Mouse (Mus musculus) erythroid progenitor cell, adult 5-6 weeks (primary cell): ENCODE measurements around the gene Dcpp1. TPM values are rescaled to one million over a fixed set of nuclear protein-coding genes. Genes with fewer than 3 reads are reported as not detected.

Source experiments
- ATAC-seq: replicated peaks from 2 replicates; pipeline ENCODE4 v1.8.0; 2016; ENCODE audit warnings: moderate number of reproducible peaks, mild to moderate bottlenecking, moderate TSS enrichment, inconsistent platforms; ENCODE audit not compliant: poor library complexity, low FRiP score, severe bottlenecking
- total RNA-seq, 2 experiments: library from RNA; stranded (forward) in 1 of 2; stranded (reverse) in 1 of 2; fragments of 150-400 nt in 1 of 2; fragments of 186-747, 209-891 nt in 1 of 2; gene quantifications; 2 replicates each; pipeline versions ENCODE4 v1.2.3 to v1.2.4; 2015 to 2017; ENCODE audit warnings: low replicate concordance in 2 of 2

Dcpp1 gene
- total RNA-seq, 2 experiments from 2014 or later = not detected

DNA sequence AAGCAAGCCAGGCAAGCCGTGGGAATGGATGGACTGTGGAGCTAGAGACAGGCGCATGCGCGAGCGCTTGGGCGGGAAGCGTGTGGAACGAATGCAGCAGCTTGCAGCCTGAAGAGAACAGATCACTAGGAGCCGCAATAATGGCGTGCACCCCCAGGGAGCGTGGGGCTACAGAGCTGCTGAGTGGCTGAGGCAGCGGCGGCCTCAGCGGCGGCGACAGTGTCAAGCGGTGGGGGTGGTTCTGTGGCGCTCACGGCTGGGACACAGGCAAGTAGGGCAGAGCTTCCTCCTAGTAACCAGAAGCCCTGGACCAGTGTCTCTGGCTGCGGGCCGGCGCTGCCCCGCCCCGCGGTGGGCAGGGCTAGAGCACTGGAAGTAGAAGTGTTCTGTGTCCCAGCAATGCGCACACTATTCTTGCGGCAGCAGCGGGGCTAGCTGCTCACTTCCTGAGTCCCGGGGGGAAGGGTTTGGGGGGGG lies 43.9 kb downstream of the Dcpp1 start:
- peak; percentile 86 for ATAC-seq

DNA sequence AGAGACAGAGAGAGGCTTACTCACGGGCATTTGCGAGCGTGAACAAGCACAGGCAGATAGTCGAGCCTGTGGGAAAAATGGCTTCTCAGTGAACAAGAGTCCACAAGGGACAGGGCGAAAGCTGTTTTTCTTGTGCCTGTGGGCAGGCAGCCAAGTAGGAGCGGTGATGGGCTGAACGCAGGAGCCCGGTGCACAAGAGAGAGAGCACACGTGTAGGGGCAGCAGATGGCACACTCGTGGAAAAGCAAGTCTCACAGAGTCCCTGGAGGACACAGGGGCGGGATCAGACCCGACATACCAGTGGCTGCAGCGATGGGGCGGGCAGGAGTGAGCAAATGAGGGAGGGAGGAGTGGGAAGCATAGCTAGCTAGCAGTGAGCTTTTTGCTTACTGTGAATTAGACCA lies 44.4 kb downstream of the Dcpp1 start:
- 0 out of 2 replicates have a peak, but pooled peaks have one; percentile 21 for ATAC-seq

DNA sequence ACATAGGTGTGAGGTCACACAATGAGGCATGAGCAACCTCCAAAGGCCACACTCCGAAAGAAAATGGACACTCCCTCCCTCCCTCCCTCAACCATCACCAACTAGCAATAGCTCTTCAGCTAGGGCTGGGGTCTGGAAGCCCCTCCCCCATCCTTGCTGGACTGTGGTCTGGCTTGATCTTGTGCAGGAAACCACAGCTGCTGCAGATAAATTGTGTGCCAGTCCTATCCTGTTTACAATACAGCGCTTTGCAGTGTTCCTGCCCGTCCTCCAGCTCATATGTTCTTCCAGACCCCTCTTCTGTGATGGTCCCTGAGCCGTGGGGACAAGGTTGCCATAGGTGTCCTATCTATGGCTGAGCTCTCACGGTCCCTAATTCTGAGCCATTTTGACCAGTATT lies 50.5 kb downstream of the Dcpp1 start:
- no peak for ATAC-seq

Other genes with a start within 250 kb of the Dcpp1 start
- 4.6 and 7.9 TPM in 2 replicates for gene Mmp25, start 235.6 kb upstream of the Dcpp1 start, total RNA-seq (2015; ENCODE audit: low replicate concordance)
- gene Mmp25, start 235.6 kb upstream of the Dcpp1 start, total RNA-seq (2017; ENCODE audit: low replicate concordance) = 1.3 and 1.5 TPM in 2 replicates
- gene Bicdl2, start 220.4 kb upstream of the Dcpp1 start, total RNA-seq (2015; ENCODE audit: low replicate concordance) = not detected in 2 replicates
- gene Bicdl2, start 220.4 kb upstream of the Dcpp1 start, total RNA-seq (2017; ENCODE audit: low replicate concordance) = not detected in 2 replicates
- gene Hcfc1r1, start 207.3 kb upstream of the Dcpp1 start, total RNA-seq (2015; ENCODE audit: low replicate concordance) = 6.3 and 15.9 TPM in 2 replicates
- 8.6 and 11.0 TPM in 2 replicates for gene Hcfc1r1, start 207.3 kb upstream of the Dcpp1 start, total RNA-seq (2017; ENCODE audit: low replicate concordance)
- 11.3 and 11.9 TPM in 2 replicates for gene Thoc6, start 207.0 kb upstream of the Dcpp1 start, total RNA-seq (2015; ENCODE audit: low replicate concordance)
- gene Thoc6, start 207.0 kb upstream of the Dcpp1 start, total RNA-seq (2017; ENCODE audit: low replicate concordance) = 3.5 and 4.0 TPM in 2 replicates
- 5.0 TPM in 1 of 2 replicates, not detected in the other for gene Tnfrsf12a, start 203.4 kb upstream of the Dcpp1 start, total RNA-seq (2015; ENCODE audit: low replicate concordance)
- gene Tnfrsf12a, start 203.4 kb upstream of the Dcpp1 start, total RNA-seq (2017; ENCODE audit: low replicate concordance) = 6.1 TPM in 1 of 2 replicates, not detected in the other
- not detected in 2 replicates for gene Cldn6, start 201.6 kb upstream of the Dcpp1 start, total RNA-seq (2015; ENCODE audit: low replicate concordance)
- gene Cldn6, start 201.6 kb upstream of the Dcpp1 start, total RNA-seq (2017; ENCODE audit: low replicate concordance) = not detected in 2 replicates
- not detected in 2 replicates for gene Cldn9, start 196.8 kb upstream of the Dcpp1 start, total RNA-seq (2015; ENCODE audit: low replicate concordance)
- gene Cldn9, start 196.8 kb upstream of the Dcpp1 start, total RNA-seq (2017; ENCODE audit: low replicate concordance) = not detected in 2 replicates
- not detected in 2 replicates for gene 1520401A03Rik, start 158.1 kb upstream of the Dcpp1 start, total RNA-seq (2015; ENCODE audit: low replicate concordance)
- gene 1520401A03Rik, start 158.1 kb upstream of the Dcpp1 start, total RNA-seq (2017; ENCODE audit: low replicate concordance) = not detected in 2 replicates
- gene Pkmyt1, start 154.5 kb upstream of the Dcpp1 start, total RNA-seq (2015; ENCODE audit: low replicate concordance) = 50.3 and 81.4 TPM in 2 replicates
- gene Pkmyt1, start 154.5 kb upstream of the Dcpp1 start, total RNA-seq (2017; ENCODE audit: low replicate concordance) = 30.7 and 39.9 TPM in 2 replicates
- 1.4 and 10.1 TPM in 2 replicates for gene Paqr4, start 140.0 kb upstream of the Dcpp1 start, total RNA-seq (2015; ENCODE audit: low replicate concordance)
- gene Paqr4, start 140.0 kb upstream of the Dcpp1 start, total RNA-seq (2017; ENCODE audit: low replicate concordance) = 7.5 and 11.2 TPM in 2 replicates
- gene Kremen2, start 135.0 kb upstream of the Dcpp1 start, total RNA-seq (2015; ENCODE audit: low replicate concordance) = not detected in 2 replicates
- not detected in 2 replicates for gene Kremen2, start 135.0 kb upstream of the Dcpp1 start, total RNA-seq (2017; ENCODE audit: low replicate concordance)
- gene Flywch1, start 109.3 kb upstream of the Dcpp1 start, total RNA-seq (2015; ENCODE audit: low replicate concordance) = 2.1 and 2.9 TPM in 2 replicates
- gene Flywch1, start 109.3 kb upstream of the Dcpp1 start, total RNA-seq (2017; ENCODE audit: low replicate concordance) = 3.4 and 14.2 TPM in 2 replicates
- gene Flywch2, start 94.8 kb upstream of the Dcpp1 start, total RNA-seq (2015; ENCODE audit: low replicate concordance) = not detected in 2 replicates
- not detected in 2 replicates for gene Flywch2, start 94.8 kb upstream of the Dcpp1 start, total RNA-seq (2017; ENCODE audit: low replicate concordance)
- 468 and 572 TPM in 2 replicates for gene Srrm2, start 90.3 kb upstream of the Dcpp1 start, total RNA-seq (2015; ENCODE audit: low replicate concordance)
- gene Srrm2, start 90.3 kb upstream of the Dcpp1 start, total RNA-seq (2017; ENCODE audit: low replicate concordance) = 294 and 325 TPM in 2 replicates
- gene Elob, start 51.7 kb upstream of the Dcpp1 start, total RNA-seq (2015; ENCODE audit: low replicate concordance) = 137 and 167 TPM in 2 replicates
- gene Elob, start 51.7 kb upstream of the Dcpp1 start, total RNA-seq (2017; ENCODE audit: low replicate concordance) = 51.7 and 117 TPM in 2 replicates
- not detected in 2 replicates for gene Prss33, start 44.8 kb upstream of the Dcpp1 start, total RNA-seq (2015; ENCODE audit: low replicate concordance)
- gene Prss33, start 44.8 kb upstream of the Dcpp1 start, total RNA-seq (2017; ENCODE audit: low replicate concordance) = not detected in 2 replicates
- not detected in 2 replicates for gene Prss32, start 37.0 kb upstream of the Dcpp1 start, total RNA-seq (2015; ENCODE audit: low replicate concordance)
- not detected in 2 replicates for gene Prss32, start 37.0 kb upstream of the Dcpp1 start, total RNA-seq (2017; ENCODE audit: low replicate concordance)
- gene Prss41, start 36.7 kb upstream of the Dcpp1 start, total RNA-seq (2015; ENCODE audit: low replicate concordance) = not detected in 2 replicates
- gene Prss41, start 36.7 kb upstream of the Dcpp1 start, total RNA-seq (2017; ENCODE audit: low replicate concordance) = not detected in 2 replicates
- gene Prss21, start 12.8 kb upstream of the Dcpp1 start, total RNA-seq (2015; ENCODE audit: low replicate concordance) = not detected in 2 replicates
- gene Prss21, start 12.8 kb upstream of the Dcpp1 start, total RNA-seq (2017; ENCODE audit: low replicate concordance) = not detected in 2 replicates
- not detected in 2 replicates for gene Dcpp2, start within 50 bp of the Dcpp1 start, total RNA-seq (2015; ENCODE audit: low replicate concordance)
- gene Dcpp2, start within 50 bp of the Dcpp1 start, total RNA-seq (2017; ENCODE audit: low replicate concordance) = not detected in 2 replicates
- not detected in 2 replicates for gene Dcpp3, start 36.6 kb downstream of the Dcpp1 start, total RNA-seq (2015; ENCODE audit: low replicate concordance)
- not detected in 2 replicates for gene Dcpp3, start 36.6 kb downstream of the Dcpp1 start, total RNA-seq (2017; ENCODE audit: low replicate concordance)
- not detected in 2 replicates for gene Sbp, start 60.8 kb downstream of the Dcpp1 start, total RNA-seq (2015; ENCODE audit: low replicate concordance)
- gene Sbp, start 60.8 kb downstream of the Dcpp1 start, total RNA-seq (2017; ENCODE audit: low replicate concordance) = not detected in 2 replicates
- gene Sbpl, start 74.4 kb downstream of the Dcpp1 start, total RNA-seq (2015; ENCODE audit: low replicate concordance) = not detected in 2 replicates
- gene Sbpl, start 74.4 kb downstream of the Dcpp1 start, total RNA-seq (2017; ENCODE audit: low replicate concordance) = not detected in 2 replicates
- gene Prss30, start 99.7 kb downstream of the Dcpp1 start, total RNA-seq (2015; ENCODE audit: low replicate concordance) = 0.84 TPM in 1 of 2 replicates, not detected in the other
- gene Prss30, start 99.7 kb downstream of the Dcpp1 start, total RNA-seq (2017; ENCODE audit: low replicate concordance) = not detected in 2 replicates
- gene Prss22, start 117.2 kb downstream of the Dcpp1 start, total RNA-seq (2015; ENCODE audit: low replicate concordance) = not detected in 2 replicates
- not detected in 2 replicates for gene Prss22, start 117.2 kb downstream of the Dcpp1 start, total RNA-seq (2017; ENCODE audit: low replicate concordance)
- not detected in 2 replicates for gene Prss27, start 157.3 kb downstream of the Dcpp1 start, total RNA-seq (2015; ENCODE audit: low replicate concordance)
- not detected in 2 replicates for gene Prss27, start 157.3 kb downstream of the Dcpp1 start, total RNA-seq (2017; ENCODE audit: low replicate concordance)
- 4.3 and 5.0 TPM in 2 replicates for gene Kctd5, start 192.6 kb downstream of the Dcpp1 start, total RNA-seq (2015; ENCODE audit: low replicate concordance)
- gene Kctd5, start 192.6 kb downstream of the Dcpp1 start, total RNA-seq (2017; ENCODE audit: low replicate concordance) = 8.0 and 10.7 TPM in 2 replicates